In the genomic region with DNA sequence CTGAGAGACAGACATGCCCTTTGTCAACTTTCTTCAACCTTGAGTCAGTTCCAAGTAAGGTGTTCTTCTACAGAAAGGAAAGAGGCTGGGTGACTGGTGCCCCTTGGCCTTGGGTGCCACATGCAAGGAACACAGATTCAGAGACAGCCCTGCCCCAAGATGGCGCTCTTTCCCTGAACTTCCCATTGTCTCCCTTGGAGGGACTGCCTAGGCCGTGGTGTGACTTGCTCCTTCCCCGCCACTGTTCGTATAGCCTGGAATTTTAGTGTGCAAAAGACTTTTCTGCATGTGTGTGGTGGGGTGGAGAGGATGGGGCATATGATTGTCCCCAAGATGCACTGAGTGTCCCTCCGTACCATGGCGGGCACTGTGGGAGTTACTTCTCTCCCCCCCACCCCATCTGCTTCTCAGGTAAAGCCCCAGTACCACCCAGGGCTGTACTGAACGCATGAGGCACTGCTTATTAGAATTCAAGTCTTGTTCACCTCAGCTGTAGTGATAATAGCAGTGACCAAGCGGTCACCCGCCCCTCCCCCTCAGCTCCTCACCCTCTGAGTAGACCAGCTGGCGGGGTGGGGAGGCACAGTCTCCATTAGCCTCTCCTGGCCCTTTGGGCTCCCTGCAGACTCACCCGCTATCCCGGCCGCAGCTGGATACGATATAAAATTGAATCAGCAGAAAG, we compare ENCODE assay signal across 8 mouse cellular contexts.
DNase-seq lines count a peak whose midpoint lies in the region; ATAC-seq and TF ChIP-seq lines count a peak whose summit lies in the region.

No protein-coding gene starts in this region.

- no peak overlapping the region for H3K4me3 ChIP-seq in layer of hippocampus, adult 2 months
- no peak overlapping the region for H3K4me3 ChIP-seq in forebrain, embryonic 15.5 days
- no peak overlapping the region; the same call in 1 of the 2 replicates for H3K4me3 ChIP-seq in midbrain, embryonic 12.5 days

- ATAC-seq in forebrain, embryonic 15.5 days (replicated peaks) = peak; percentile 61
- peak; percentile 94 for ATAC-seq in midbrain, embryonic 12.5 days (ENCODE audit: low FRiP score, low read depth)

- peak in 1 of 2 experiments; percentile 46 for DNase-seq in layer of hippocampus, adult 2 months (ENCODE audit: low spot score in 2 of 2)
- DNase-seq in layer of hippocampus, postnatal 14 days (ENCODE audit: low spot score in 2 of 2) = no peak
- peak; percentile 40 for DNase-seq in adrenal gland, adult 8-10 months
- DNase-seq in heart, postnatal 4 days = peak; percentile 60
- DNase-seq in layer of hippocampus, postnatal 10 days (ENCODE audit: low spot score in 2 of 2) = peak; percentile 48 to 49
- DNase-seq in urinary bladder, postnatal 36 days (ENCODE audit: low spot score in 2 of 2) = peak; percentile 24 to 51

- no peak overlapping the region for H3K27ac ChIP-seq in layer of hippocampus, adult 2 months
- H3K27ac ChIP-seq in forebrain, embryonic 15.5 days (replicated peaks) = peak overlapping the region; percentile 34; the same call in 1 of the 2 replicates
- H3K27ac ChIP-seq in midbrain, embryonic 12.5 days (replicated peaks) = peak overlapping the region; percentile 87

- TF ChIP-seq CTCF in layer of hippocampus, adult 2 months (conservative IDR thresholded peaks at IDR 0.05) = peak; percentile 71

- H3K9me3 ChIP-seq in forebrain, embryonic 15.5 days = no peaks in the 10 kb centered on the region
- peaks cover 9% of the 10 kb centered on the region; the same call in 1 of the 2 replicates for H3K9me3 ChIP-seq in midbrain, embryonic 12.5 days

- WGBS in forebrain, embryonic 15.5 days = 46% methylated on average over 14 of the region's 14 CpGs
- WGBS in midbrain, embryonic 12.5 days = 30% methylated on average over 14 of the region's 14 CpGs

- H3K4me2 ChIP-seq in forebrain, embryonic 15.5 days (replicated peaks) = no peak overlapping the region
- peak overlapping the region; percentile 34 for H3K4me2 ChIP-seq in midbrain, embryonic 12.5 days (replicated peaks)

- H3K36me3 ChIP-seq in forebrain, embryonic 15.5 days = no peaks in the 10 kb centered on the region
- peaks cover 8% of the 10 kb centered on the region; the same call in 1 of the 2 replicates for H3K36me3 ChIP-seq in midbrain, embryonic 12.5 days

- peaks cover 7% of the 10 kb centered on the region for H3K4me1 ChIP-seq in forebrain, embryonic 15.5 days
- H3K4me1 ChIP-seq in midbrain, embryonic 12.5 days = peaks cover 20% of the 10 kb centered on the region

- H3K27me3 ChIP-seq in forebrain, embryonic 15.5 days = no peaks in the 10 kb centered on the region
- H3K27me3 ChIP-seq in midbrain, embryonic 12.5 days = no peaks in the 10 kb centered on the region

- no peak overlapping the region for H3K9ac ChIP-seq in forebrain, embryonic 15.5 days (replicated peaks)
- H3K9ac ChIP-seq in midbrain, embryonic 12.5 days (replicated peaks) = no peak overlapping the region

Comparison
In these comparisons a context has a peak if more than half of its experiments do, and no peak if none do; other contexts are left out.
1. DNase-seq: peak in adrenal gland, adult 8-10 months (single experiment), heart, postnatal 4 days (single experiment), layer of hippocampus, postnatal 10 days (2 of 2) and urinary bladder, postnatal 36 days (2 of 2); none in layer of hippocampus, postnatal 14 days (0 of 2).